Mouse (Mus musculus) kidney, postnatal 25 days (tissue): ENCODE measurements around the gene Bicral.

Experiments used
- DNase-seq, 2 experiments: peaks; one replicate each; pipeline ENCODE4 v3.0.0; 2021; ENCODE audit warnings: mixed read lengths in 2 of 2

The Bicral gene

GRCm38 (mm10) chr17:46750580-46750979 is 107.7 kb downstream of the Bicral start:
- no peak for DNase-seq

- no peak for DNase-seq
Observed at GRCm38 (mm10) chr17:46749282-46749681, 109.0 kb downstream of the Bicral start.
